Mouse (Mus musculus): ENCODE measurements around the gene Cisd1. TPM values are rescaled to one million over a fixed set of nuclear protein-coding genes. Genes with fewer than 3 reads are reported as not detected.

Cisd1 gene
- polyA plus RNA-seq, 1 experiment = 15.1 TPM

GRCm38 (mm10) chr10:71284511-71285125, 60.1 kb downstream of the Cisd1 start:
- H3K4me1 ChIP-seq (ENCODE audit: control insufficient read depth, insufficient read depth, low read length) = peaks cover 19% of the 10 kb centered on the region
- no peak overlapping the region for H3K27ac ChIP-seq (ENCODE audit: insufficient read depth, low read depth, low read length)
- H3K4me3 ChIP-seq (ENCODE audit: insufficient read depth, low read length) = peak overlapping the region; percentile 81
- TF ChIP-seq CTCF (IDR thresholded peaks at IDR 0.05; ENCODE audit: low read depth, low read length) (no peak), POLR2A (IDR thresholded peaks at IDR 0.05; ENCODE audit: borderline replicate concordance, low read depth, low read length) (no peak)

GRCm38 (mm10) chr10:71284131-71284510, 60.6 kb downstream of the Cisd1 start:
- Histone ChIP-seq H3K27ac (ENCODE audit: insufficient read depth, low read depth, low read length) (no peak overlapping the region), H3K4me1 (ENCODE audit: control insufficient read depth, insufficient read depth, low read length) (peaks cover 19% of the 10 kb centered on the region)
- TF ChIP-seq CTCF (IDR thresholded peaks at IDR 0.05; ENCODE audit: low read depth, low read length) = no peak
- no peak for TF ChIP-seq POLR2A (IDR thresholded peaks at IDR 0.05; ENCODE audit: borderline replicate concordance, low read depth, low read length)

More at GRCm38 (mm10) chr10:71284131-71284510, 60.6 kb downstream of the Cisd1 start:
- peak overlapping the region; percentile 81 for H3K4me3 ChIP-seq (ENCODE audit: insufficient read depth, low read length)

Other genes starting within 250 kb of the Cisd1 start
- gene Bicc1, start 185.3 kb downstream of the Cisd1 start, polyA plus RNA-seq (2012; ENCODE audit: insufficient read depth, insufficient read length, missing spikeins) = 0.27 and 0.40 TPM in 2 replicates
- gene Tfam, start 106.7 kb downstream of the Cisd1 start, polyA plus RNA-seq (2012; ENCODE audit: insufficient read depth, insufficient read length, missing spikeins) = 33.5 and 34.4 TPM in 2 replicates
- 54.5 and 57.7 TPM in 2 replicates for gene Ube2d1, start 59.7 kb downstream of the Cisd1 start, polyA plus RNA-seq (2012; ENCODE audit: insufficient read depth, insufficient read length, missing spikeins)
- 18.3 and 19.0 TPM in 2 replicates for gene Ipmk, start 2.8 kb upstream of the Cisd1 start, polyA plus RNA-seq (2012; ENCODE audit: insufficient read depth, insufficient read length, missing spikeins)

Data from bone marrow macrophage, adult 2 months (primary cell).